In genomic region chr2:59437684-59438393, GRCm38 (mm10) we compare ENCODE assay signal across 8 mouse cellular contexts. TPM values are rescaled to one million over a fixed set of nuclear protein-coding genes. Genes with fewer than 3 reads are reported as not detected.
DNase-seq lines count a peak whose midpoint lies in the region; ATAC-seq lines count a peak whose summit lies in the region.

No protein-coding gene starts in this region.

- intact Hi-C loops in heart, postnatal 10 days (cut with DNase I): loop anchor here (1.0 to 5.0 kb wide), 6 partner anchors 37 to 756 kb away; partner anchors contain the start of genes Ccdc148 and Pkp4

- H3K36me3 ChIP-seq in embryonic facial prominence, embryonic 15.5 days: no peaks in the 10 kb centered on the region
- no peaks in the 10 kb centered on the region for H3K36me3 ChIP-seq in lung, embryonic 15.5 days

- DNase-seq in 416B (ENCODE audit: low read depth): peak; percentile 88
- DNase-seq in adrenal gland, adult (ENCODE audit: inconsistent age in 2 of 2, low spot score in 1 of 2): peak; percentile 84 to 96
- DNase-seq in heart, postnatal 10 days: peak; percentile 84 to 86
- peak; percentile 77 for DNase-seq in layer of hippocampus, adult 11-12 months (ENCODE audit: low spot score)
- peak; percentile 67 for DNase-seq in right cerebral cortex, adult 18-20 months
- DNase-seq in embryo, embryonic 10 days (ENCODE audit: low spot score): no peak

- H3K4me1 ChIP-seq in embryonic facial prominence, embryonic 15.5 days: peaks cover 15% of the 10 kb centered on the region
- H3K4me1 ChIP-seq in lung, embryonic 15.5 days: peaks cover 13% of the 10 kb centered on the region

- no peaks in the 10 kb centered on the region for H3K27me3 ChIP-seq in embryonic facial prominence, embryonic 15.5 days
- H3K27me3 ChIP-seq in lung, embryonic 15.5 days: no peaks in the 10 kb centered on the region

- 47% methylated on average over 12 of the region's 12 CpGs for WGBS in embryonic facial prominence, embryonic 15.5 days
- 41% methylated on average over 12 of the region's 12 CpGs for WGBS in lung, embryonic 15.5 days

- peak overlapping the region; percentile 41 for H3K4me2 ChIP-seq in embryonic facial prominence, embryonic 15.5 days (replicated peaks)
- peak overlapping the region; percentile 52 for H3K4me2 ChIP-seq in lung, embryonic 15.5 days

- H3K4me3 ChIP-seq in embryonic facial prominence, embryonic 15.5 days (replicated peaks): peak overlapping the region; percentile 26
- peak overlapping the region; percentile 19 for H3K4me3 ChIP-seq in lung, embryonic 15.5 days

- H3K27ac ChIP-seq in embryonic facial prominence, embryonic 15.5 days (replicated peaks): peak overlapping the region; percentile 71
- peak overlapping the region; percentile 59; the same call in 1 of the 2 replicates for H3K27ac ChIP-seq in lung, embryonic 15.5 days

- ATAC-seq in embryonic facial prominence, embryonic 15.5 days (ENCODE audit: insufficient number of reproducible peaks, low FRiP score, low TSS enrichment, low read depth): peak; percentile 55; the same call in 1 of the 2 replicates
- ATAC-seq in lung, embryonic 15.5 days (ENCODE audit: borderline replicate concordance, extremely low read depth, low FRiP score, low TSS enrichment): peak; percentile 67

- no peaks in the 10 kb centered on the region for H3K9me3 ChIP-seq in embryonic facial prominence, embryonic 15.5 days (replicated peaks)
- no peaks in the 10 kb centered on the region for H3K9me3 ChIP-seq in lung, embryonic 15.5 days

- no peak overlapping the region for H3K9ac ChIP-seq in embryonic facial prominence, embryonic 15.5 days
- H3K9ac ChIP-seq in lung, embryonic 15.5 days: no peak overlapping the region

RNA-seq across cellular contexts. Expression of gene Dapl1, which starts 46.6 kb away (rescaled TPM):
- polyA plus RNA-seq in embryonic facial prominence, embryonic 15.5 days (2015; fragmentation: Nextera tagmentation; extraction: Ambion mirVana): 31.0 and 33.3 TPM in 2 replicates
- total RNA-seq in heart, postnatal 10 days (2021): not detected
- polyA plus RNA-seq in lung, embryonic 15.5 days (2015; fragmentation: Nextera tagmentation; extraction: Ambion mirVana): 4.3 and 4.6 TPM in 2 replicates
